Mouse (Mus musculus) effector memory CD4-positive, alpha-beta T cell, adult 5 months (primary cell): ENCODE measurements around the gene Clca3a2. TPM values are rescaled to one million over a fixed set of nuclear protein-coding genes. Genes with fewer than 3 reads are reported as not detected.

Source experiments
- polyA plus RNA-seq: library from polyadenylated mRNA; unstranded; fragments of 100-300 nt; shearing (Covaris generic); gene quantifications from one replicate; pipeline ENCODE4 v1.2.1, GENCODE M21; 2017

The Clca3a2 gene
- not detected for polyA plus RNA-seq

GRCm38 (mm10) chr3:144819219-144819618 lies at the start of gene Clca3a2:
Gene Clca3a2, minus strand, starts transcription at chr3:144819494.

DNA sequence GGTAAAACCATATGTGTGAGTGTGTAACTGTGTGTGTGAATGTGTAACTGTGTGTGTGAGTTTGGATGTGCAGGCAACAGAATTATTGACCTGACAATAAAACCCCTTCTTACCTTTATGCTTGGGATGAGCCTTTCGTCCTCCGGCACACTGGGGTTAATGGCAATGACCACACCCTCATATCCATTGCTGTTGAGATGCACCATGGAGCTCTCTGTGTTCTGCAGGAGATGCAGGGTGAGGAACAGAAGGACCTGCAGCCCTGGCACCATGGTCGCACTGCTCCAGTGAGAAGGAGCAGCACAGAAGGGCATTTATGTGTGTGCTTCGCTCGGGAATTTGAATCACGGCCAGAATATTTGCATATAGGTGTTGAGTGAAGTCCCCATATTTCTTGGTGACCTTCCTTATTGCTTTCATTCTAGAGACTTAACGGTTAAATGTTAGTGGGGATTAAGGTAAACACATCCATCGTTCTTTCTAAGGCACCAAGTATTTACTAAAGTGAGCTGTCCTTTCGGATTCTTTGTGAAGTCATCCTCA lies 29.8 kb upstream of the Clca3a2 start, which contains the start of gene Clca3b:
TSS of gene Clca3b (minus strand) at position 344 of the 543 bp plus-strand sequence.

GRCm38 (mm10) chr3:144760592-144761309 lies 58.5 kb downstream of the Clca3a2 start, which contains the start of gene Clca3a1:
Gene Clca3a1, minus strand, starts transcription at chr3:144760977.

Other genes starting within 250 kb of the Clca3a2 start
- 16.2 TPM for gene Hs2st1, start 249.3 kb downstream of the Clca3a2 start, polyA plus RNA-seq
- 310 TPM for gene Selenof, start 249.2 kb downstream of the Clca3a2 start, polyA plus RNA-seq
- gene Sh3glb1, start 99.2 kb downstream of the Clca3a2 start, polyA plus RNA-seq, result 216 TPM
- gene Clca3a1, start 58.5 kb downstream of the Clca3a2 start, polyA plus RNA-seq, result not detected
- not detected for gene Clca3b, start 29.9 kb upstream of the Clca3a2 start, polyA plus RNA-seq
- not detected for gene Clca4b, start 113.0 kb upstream of the Clca3a2 start, polyA plus RNA-seq
- not detected for gene Clca4a, start 155.6 kb upstream of the Clca3a2 start, polyA plus RNA-seq
- gene Clca1, start 213.3 kb upstream of the Clca3a2 start, polyA plus RNA-seq, result not detected